Mouse (Mus musculus): ENCODE results near the gene Sowahc. TPM values are rescaled to one million over a fixed set of nuclear protein-coding genes. Genes with fewer than 3 reads are reported as not detected.
A peak's percentile ranks its signal among the peaks of the same experiment; 100 is the strongest.

The Sowahc gene
- polyA plus RNA-seq, 1 experiment from 2014 or later, result 14.7 TPM

DNA sequence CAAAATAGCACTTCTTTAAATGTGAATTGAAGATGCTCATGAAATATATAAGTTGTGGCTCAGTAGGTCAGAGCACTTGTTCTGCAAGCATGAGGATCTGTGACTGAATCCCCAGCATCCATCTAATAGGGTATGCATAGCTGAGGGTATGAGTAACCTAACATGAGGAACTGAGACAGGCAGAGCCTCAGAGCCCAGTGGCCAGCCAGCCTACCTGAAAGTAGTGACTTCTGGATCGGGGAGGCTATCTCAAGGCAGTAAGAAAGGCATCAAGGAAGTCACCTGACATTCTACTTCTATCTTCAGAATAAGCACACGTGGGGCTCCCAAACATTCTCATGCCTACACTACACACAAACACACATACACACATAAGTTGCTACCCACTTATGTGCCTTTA, 3.4 kb downstream of the Sowahc start:
- Histone ChIP-seq H3K4me2 (replicated peaks) (0 out of 2 replicates have a peak overlapping the region, but pooled peaks have one; percentile 16), H3K4me1 (replicated peaks) (peaks cover 24% of the 10 kb centered on the region)

DNA sequence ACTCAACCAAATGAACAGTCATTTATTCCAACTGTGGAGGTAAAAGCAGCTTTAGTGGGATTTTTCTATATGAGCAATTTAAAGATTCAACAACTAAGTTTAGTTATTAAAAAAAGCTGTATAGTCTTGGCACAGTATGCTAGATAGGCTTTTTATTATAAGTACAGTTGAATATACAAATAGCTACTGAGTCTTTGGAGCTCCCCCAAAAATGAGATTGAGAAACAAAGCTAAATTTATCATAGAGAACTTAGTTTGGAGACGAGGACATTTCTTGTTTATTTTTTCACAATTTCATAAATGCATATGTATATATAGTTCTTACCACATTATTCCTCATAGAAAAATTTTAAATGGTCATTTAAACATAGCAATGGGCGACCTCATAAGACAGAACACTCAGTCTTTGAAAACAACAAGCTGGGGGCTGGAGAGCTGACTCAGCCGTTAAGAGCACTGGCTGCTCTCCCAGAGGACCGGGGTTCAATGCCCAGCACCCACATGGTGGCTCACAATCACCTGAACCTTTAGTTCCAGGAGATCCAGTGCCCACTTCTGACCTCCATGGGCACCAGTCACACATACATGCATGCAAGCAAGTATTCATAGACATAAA, 7.6 kb downstream of the Sowahc start:
- no peak overlapping the region for H3K9ac ChIP-seq (replicated peaks)
- H3K9me3 ChIP-seq, result no peaks in the 10 kb centered on the region
- 85% methylated on average over 4 of the region's 4 CpGs for WGBS
- H3K27me3 ChIP-seq, result no peaks in the 10 kb centered on the region
- 0 out of 2 replicates have a peak, but pooled peaks cover 6% of the 10 kb centered on the region for H3K4me1 ChIP-seq (replicated peaks)
- H3K27ac ChIP-seq, result no peak overlapping the region
- no peaks in the 10 kb centered on the region; the same call in 1 of the 2 replicates for H3K36me3 ChIP-seq
- H3K4me2 ChIP-seq (replicated peaks), result no peak overlapping the region
- ATAC-seq, result no peak
- H3K4me3 ChIP-seq (replicated peaks), result no peak overlapping the region

More for the DNA sequence above, 3.4 kb downstream of the Sowahc start:
- H3K9ac ChIP-seq (replicated peaks), result no peak overlapping the region
- no peak overlapping the region for H3K4me3 ChIP-seq (replicated peaks)
- no peak overlapping the region for H3K27ac ChIP-seq
- WGBS, result 92% methylated on average over 2 of the region's 2 CpGs
- H3K27me3 ChIP-seq, result no peaks in the 10 kb centered on the region
- ATAC-seq, result no peak
- H3K36me3 ChIP-seq, result no peaks in the 10 kb centered on the region; the same call in 1 of the 2 replicates
- no peaks in the 10 kb centered on the region for H3K9me3 ChIP-seq

DNA sequence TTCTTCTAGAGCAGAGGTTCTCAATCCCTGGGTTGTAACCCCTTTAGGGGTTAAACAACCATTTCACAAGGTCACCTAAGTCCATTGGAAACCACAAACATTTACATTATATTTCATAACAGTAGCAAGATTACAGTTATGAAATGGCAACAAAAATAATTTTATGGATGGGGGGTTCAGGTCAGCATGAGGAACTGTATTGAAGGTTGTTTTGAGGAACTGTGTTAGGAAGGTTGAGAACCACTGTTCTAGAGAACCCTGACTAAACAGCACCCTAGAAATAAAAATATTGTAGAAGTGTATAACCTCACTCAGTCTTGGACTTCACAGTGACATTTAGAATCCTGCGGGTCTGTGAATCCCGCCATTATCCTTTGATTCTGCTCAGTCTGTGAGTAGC, 13.5 kb downstream of the Sowahc start:
- 92% methylated on average over 2 of the region's 2 CpGs for WGBS
- Histone ChIP-seq H3K27ac (no peak overlapping the region), H3K9ac (replicated peaks) (no peak overlapping the region), H3K4me1 (replicated peaks) (no peaks in the 10 kb centered on the region), H3K9me3 (no peaks in the 10 kb centered on the region), H3K36me3 (no peaks in the 10 kb centered on the region), H3K4me2 (replicated peaks) (no peak overlapping the region), H3K27me3 (no peaks in the 10 kb centered on the region), H3K4me3 (replicated peaks) (no peak overlapping the region)
- no peak for ATAC-seq

DNA sequence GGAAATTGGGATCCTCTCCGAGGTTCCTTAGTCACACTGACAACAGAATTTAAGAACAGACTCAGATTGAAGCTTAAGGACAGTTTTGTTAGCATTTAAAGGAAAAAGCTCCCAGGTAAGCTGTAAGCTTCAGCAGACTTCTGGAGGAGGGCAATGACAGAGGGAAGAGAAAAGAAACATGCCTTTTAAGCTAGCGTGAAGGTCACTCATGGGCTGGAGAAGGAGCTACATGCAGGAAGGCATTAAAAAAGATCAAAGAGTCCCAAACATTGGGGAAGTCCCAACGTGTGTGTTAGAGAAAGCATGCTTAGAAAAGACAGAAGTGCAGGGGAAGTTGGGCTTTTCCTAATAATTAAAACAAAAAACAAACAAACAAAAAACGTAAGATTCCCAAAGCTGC, 14.1 kb downstream of the Sowahc start:
- H3K4me2 ChIP-seq (replicated peaks), result no peak overlapping the region
- H3K9me3 ChIP-seq, result no peaks in the 10 kb centered on the region
- H3K9ac ChIP-seq (replicated peaks), result no peak overlapping the region
- H3K36me3 ChIP-seq, result no peaks in the 10 kb centered on the region
- no peaks in the 10 kb centered on the region for H3K4me1 ChIP-seq (replicated peaks)
- 60% methylated on average over 4 of the region's 4 CpGs for WGBS
- H3K4me3 ChIP-seq (replicated peaks), result no peak overlapping the region
- H3K27me3 ChIP-seq, result no peaks in the 10 kb centered on the region
- no peak for ATAC-seq
- no peak overlapping the region for H3K27ac ChIP-seq

DNA sequence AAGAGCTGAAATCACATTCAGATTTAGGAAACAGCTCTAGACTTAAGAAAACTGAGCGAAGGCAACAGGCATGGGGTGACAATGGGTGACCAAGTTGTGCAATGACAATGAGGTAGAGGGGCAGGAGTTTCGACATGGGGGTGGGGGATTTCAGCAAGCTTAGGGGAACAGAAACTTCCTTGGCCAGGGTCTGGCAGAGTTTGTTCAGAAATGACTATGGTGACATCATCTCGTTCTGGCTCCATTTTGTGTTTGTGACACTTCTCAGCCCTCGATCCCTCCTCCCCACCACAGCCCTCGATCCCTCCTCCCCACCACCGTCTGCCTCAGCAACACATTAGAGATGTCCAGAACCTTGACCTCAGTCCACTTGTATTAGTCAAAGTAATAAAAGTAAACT, 14.7 kb downstream of the Sowahc start:
- Histone ChIP-seq H3K4me3 (replicated peaks) (no peak overlapping the region), H3K9me3 (no peaks in the 10 kb centered on the region), H3K9ac (replicated peaks) (no peak overlapping the region), H3K4me2 (replicated peaks) (no peak overlapping the region), H3K27ac (no peak overlapping the region), H3K36me3 (no peaks in the 10 kb centered on the region), H3K27me3 (no peaks in the 10 kb centered on the region), H3K4me1 (replicated peaks) (no peaks in the 10 kb centered on the region)
- whole genome bisulfite sequencing, result 83% methylated on average over 6 of the region's 6 CpGs
- ATAC-seq, result no peak

DNA sequence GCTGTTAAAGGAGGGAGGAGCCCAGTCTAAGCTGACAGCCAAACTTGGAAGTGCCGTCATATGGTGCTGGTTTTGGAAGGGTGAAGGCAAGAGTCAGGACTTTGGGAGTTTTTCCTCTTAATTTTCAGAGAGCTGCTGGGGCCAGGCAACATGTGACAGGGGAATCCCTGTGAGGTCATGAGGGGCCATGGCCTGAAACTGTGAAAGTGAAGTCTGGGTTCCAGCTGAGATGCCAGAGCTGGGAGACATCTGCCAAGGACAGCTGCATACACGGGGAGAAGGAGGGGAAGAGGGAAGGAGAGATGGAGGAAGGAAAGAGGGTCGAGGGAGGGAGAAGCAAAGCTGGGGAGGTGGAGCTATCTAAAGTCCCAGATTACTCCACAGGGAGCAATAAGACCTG, 16.0 kb downstream of the Sowahc start:
- H3K9ac ChIP-seq (replicated peaks), result no peak overlapping the region
- no peak overlapping the region for H3K4me2 ChIP-seq (replicated peaks)
- no peaks in the 10 kb centered on the region for H3K27me3 ChIP-seq
- WGBS, result 64% methylated on average over 3 of the region's 3 CpGs
- H3K4me3 ChIP-seq (replicated peaks), result no peak overlapping the region
- H3K9me3 ChIP-seq, result no peaks in the 10 kb centered on the region
- H3K4me1 ChIP-seq (replicated peaks), result no peaks in the 10 kb centered on the region
- no peaks in the 10 kb centered on the region for H3K36me3 ChIP-seq
- no peak overlapping the region for H3K27ac ChIP-seq
- no peak for ATAC-seq

DNA sequence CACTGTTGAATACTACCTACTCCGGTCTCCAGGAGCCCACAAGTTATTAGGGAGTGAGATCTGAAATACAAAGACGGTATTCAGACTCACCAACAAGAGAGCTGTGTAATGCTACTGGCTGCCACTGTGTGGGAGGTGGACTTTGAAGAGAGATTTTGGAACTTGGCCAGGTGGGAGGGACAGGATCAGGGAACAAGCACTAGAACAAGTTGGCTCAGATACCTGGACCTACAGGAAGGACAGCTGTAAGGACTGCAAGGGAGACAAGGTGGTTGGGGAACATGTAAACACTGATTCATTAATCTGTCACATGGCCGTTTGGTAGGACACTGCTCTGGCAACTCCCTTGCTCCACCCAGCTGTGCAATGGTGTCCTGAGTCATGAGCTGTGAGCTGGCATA, 19.4 kb downstream of the Sowahc start:
- no peak overlapping the region for H3K27ac ChIP-seq
- no peaks in the 10 kb centered on the region for H3K4me1 ChIP-seq (replicated peaks)
- H3K36me3 ChIP-seq, result no peaks in the 10 kb centered on the region
- no peak for ATAC-seq
- H3K27me3 ChIP-seq, result no peaks in the 10 kb centered on the region
- no peak overlapping the region for H3K9ac ChIP-seq (replicated peaks)
- 64% methylated on average over 3 of the region's 3 CpGs for WGBS
- H3K4me2 ChIP-seq (replicated peaks), result no peak overlapping the region
- H3K4me3 ChIP-seq (replicated peaks), result no peak overlapping the region
- H3K9me3 ChIP-seq, result no peaks in the 10 kb centered on the region

DNA sequence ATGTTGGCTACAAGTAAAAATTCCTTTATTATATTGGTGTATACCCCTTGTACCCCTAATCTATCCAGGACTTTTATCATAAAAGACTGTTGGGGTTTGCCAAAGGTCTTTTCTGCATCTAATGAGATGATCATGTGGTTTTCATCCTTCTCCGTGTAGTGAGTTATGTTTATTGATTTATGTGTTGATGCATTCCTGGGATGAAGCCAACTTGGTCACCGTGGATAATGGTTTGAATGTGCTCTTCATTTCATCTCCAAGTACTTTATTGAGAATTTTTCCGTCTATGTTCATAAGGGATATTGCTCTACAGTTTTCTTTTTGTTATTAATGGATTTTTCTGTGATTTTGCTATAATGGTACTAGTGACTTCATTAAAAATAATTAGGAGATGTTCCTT, 27.8 kb downstream of the Sowahc start:
- Histone ChIP-seq H3K36me3 (no peaks in the 10 kb centered on the region), H3K9me3 (no peaks in the 10 kb centered on the region), H3K27ac (no peak overlapping the region), H3K9ac (replicated peaks) (no peak overlapping the region), H3K4me1 (replicated peaks) (no peaks in the 10 kb centered on the region), H3K4me3 (replicated peaks) (no peak overlapping the region), H3K4me2 (replicated peaks) (no peak overlapping the region), H3K27me3 (no peaks in the 10 kb centered on the region)
- 87% methylated on average over 3 of the region's 3 CpGs for WGBS
- no peak for ATAC-seq

DNA sequence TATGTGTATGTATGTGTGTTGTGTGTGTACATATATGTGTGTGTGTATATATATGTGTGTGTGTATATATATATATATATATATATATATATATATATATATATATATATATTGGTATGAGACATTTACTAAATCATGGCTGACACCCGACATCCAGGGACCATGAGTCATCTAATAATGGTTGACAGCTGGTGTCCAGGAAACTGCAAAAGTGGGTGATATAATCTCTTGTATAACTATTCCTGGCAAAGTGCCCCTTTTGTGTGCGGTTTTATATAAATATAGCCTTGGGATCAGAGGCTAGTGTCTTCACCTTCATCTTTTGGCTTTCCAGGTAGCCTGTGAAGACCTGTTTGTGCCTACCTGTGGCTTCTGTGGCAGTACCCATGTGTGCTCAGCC, 28.9 kb downstream of the Sowahc start:
- Histone ChIP-seq H3K9ac (replicated peaks) (no peak overlapping the region), H3K9me3 (no peaks in the 10 kb centered on the region), H3K27me3 (no peaks in the 10 kb centered on the region), H3K36me3 (no peaks in the 10 kb centered on the region), H3K4me2 (replicated peaks) (no peak overlapping the region), H3K4me3 (replicated peaks) (no peak overlapping the region), H3K4me1 (replicated peaks) (no peaks in the 10 kb centered on the region), H3K27ac (no peak overlapping the region)
- 100% methylated on average over 2 of the region's 2 CpGs for WGBS
- ATAC-seq, result no peak

DNA sequence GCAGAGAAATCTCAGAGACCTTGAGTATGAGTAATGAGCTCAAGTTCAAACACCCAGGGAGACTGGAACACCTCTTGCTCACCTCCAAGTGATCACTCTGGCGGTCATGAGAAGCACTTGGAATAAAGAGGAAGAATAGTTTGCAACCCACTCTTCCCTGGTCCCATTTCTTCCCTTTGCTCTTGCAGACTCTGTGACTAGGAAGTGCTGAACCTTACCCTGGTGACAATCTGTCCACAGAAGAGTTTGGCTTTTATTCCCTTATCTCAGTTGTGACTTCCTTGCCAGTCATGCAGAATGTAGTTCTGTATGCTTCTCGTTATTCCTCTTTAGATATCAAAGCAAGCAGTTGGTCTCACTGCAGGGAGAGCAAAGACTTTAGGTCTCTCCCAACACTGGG, 30.2 kb downstream of the Sowahc start:
- Histone ChIP-seq H3K9ac (replicated peaks) (no peak overlapping the region), H3K36me3 (no peaks in the 10 kb centered on the region), H3K27ac (no peak overlapping the region), H3K4me1 (replicated peaks) (no peaks in the 10 kb centered on the region), H3K4me2 (replicated peaks) (no peak overlapping the region), H3K4me3 (replicated peaks) (no peak overlapping the region), H3K9me3 (no peaks in the 10 kb centered on the region), H3K27me3 (no peaks in the 10 kb centered on the region)
- ATAC-seq, result no peak
- 91% methylated on average over 2 of the region's 2 CpGs for WGBS

DNA sequence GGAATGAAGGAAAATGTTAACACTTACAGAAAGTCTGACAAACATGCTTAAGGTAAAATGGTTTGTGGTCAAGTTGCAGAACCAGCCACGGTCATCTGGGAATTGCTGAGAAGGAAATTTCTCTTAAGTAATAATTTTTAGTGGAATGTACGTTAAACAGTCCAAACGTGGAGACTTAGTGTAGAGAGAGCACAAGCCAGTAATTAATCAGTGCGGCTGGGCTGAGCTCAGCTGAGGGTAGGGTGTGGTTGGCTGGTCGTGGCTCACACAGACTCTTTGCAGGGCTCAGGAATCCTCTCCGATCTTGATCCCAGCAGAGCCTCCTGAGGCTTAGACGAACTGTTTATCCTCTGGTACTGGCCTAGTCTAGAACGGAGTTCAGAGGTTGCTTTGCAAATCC, 30.6 kb downstream of the Sowahc start:
- Histone ChIP-seq H3K4me1 (replicated peaks) (no peaks in the 10 kb centered on the region), H3K27me3 (no peaks in the 10 kb centered on the region), H3K36me3 (no peaks in the 10 kb centered on the region), H3K4me3 (replicated peaks) (no peak overlapping the region), H3K4me2 (replicated peaks) (no peak overlapping the region), H3K27ac (no peak overlapping the region), H3K9me3 (no peaks in the 10 kb centered on the region), H3K9ac (replicated peaks) (no peak overlapping the region)
- no peak for ATAC-seq
- WGBS, result 80% methylated on average over 8 of the region's 8 CpGs

DNA sequence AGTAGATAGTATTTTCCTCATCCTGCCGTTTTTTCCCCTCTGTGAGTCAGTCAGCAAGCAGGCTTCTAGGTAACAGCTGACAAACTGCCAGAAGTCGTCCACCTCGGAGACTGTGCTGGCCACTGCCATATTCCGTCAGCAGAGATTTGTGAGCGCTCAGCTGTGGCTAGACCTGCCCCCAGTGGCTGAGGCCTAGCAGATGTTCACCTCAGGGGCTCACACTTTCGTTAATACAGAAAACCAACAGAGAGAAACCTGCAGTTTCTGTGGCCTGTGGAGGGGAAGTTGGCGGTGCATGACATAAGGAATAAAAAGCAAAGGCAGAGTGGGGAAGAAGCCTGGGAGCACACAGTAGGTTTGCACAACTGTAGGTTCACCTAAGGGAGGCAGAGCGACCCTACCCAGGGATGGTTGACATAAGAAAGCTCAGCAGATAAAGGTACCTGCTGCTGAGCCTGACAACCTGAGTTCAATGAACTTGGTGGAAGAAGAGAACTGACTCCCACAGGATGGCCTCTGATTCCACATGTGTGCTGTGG, 31.9 kb downstream of the Sowahc start:
- H3K9ac ChIP-seq (replicated peaks), result no peak overlapping the region
- no peak for ATAC-seq
- no peaks in the 10 kb centered on the region for H3K9me3 ChIP-seq
- no peak overlapping the region for H3K27ac ChIP-seq
- no peaks in the 10 kb centered on the region for H3K36me3 ChIP-seq
- WGBS, result 74% methylated on average over 8 of the region's 8 CpGs
- no peaks in the 10 kb centered on the region for H3K4me1 ChIP-seq (replicated peaks)
- H3K4me3 ChIP-seq (replicated peaks), result no peak overlapping the region
- H3K27me3 ChIP-seq, result no peaks in the 10 kb centered on the region
- no peak overlapping the region for H3K4me2 ChIP-seq (replicated peaks)

DNA sequence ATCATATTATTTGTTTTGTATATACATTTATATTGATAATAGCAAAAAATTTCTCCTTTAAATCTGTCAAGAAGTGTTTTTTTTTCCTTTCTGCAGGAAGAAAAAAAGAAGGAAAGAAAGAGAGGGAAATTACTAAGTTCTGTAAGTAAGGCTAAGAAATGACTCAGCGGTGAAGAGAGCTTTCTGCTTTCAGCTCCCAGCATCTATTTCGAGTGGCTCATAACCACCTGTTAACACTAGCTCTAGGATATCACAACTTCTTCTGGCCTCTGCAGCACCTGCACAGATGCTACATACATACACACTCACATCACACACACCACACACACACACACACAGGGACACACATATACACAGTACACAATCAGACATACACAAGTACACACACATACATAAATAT, 34.8 kb downstream of the Sowahc start:
- no peak overlapping the region for H3K4me3 ChIP-seq (replicated peaks)
- no peaks in the 10 kb centered on the region for H3K27me3 ChIP-seq
- H3K36me3 ChIP-seq, result no peaks in the 10 kb centered on the region
- H3K4me2 ChIP-seq (replicated peaks), result no peak overlapping the region
- H3K9me3 ChIP-seq, result no peaks in the 10 kb centered on the region
- no peak overlapping the region for H3K9ac ChIP-seq (replicated peaks)
- H3K27ac ChIP-seq, result no peak overlapping the region
- no peak for ATAC-seq
- no peaks in the 10 kb centered on the region for H3K4me1 ChIP-seq (replicated peaks)
- WGBS, result 89% methylated on average over 2 of the region's 2 CpGs
